Mouse (Mus musculus): Measurements from ENCODE around the gene Hist1h2bn.
A peak's percentile ranks its signal among the peaks of the same experiment; 100 is the strongest.
"Not testable (repeated sequence)": the region's sequence is repeated elsewhere in the genome, so short reads cannot be mapped to it uniquely, and the experiment has no call there.

Hist1h2bn gene

GRCm38 (mm10) chr13:21753524-21754285 lies at the start of gene Hist1h2bn, which contains the start of gene Hist1h2ak:
Gene Hist1h2bn (plus strand): TSS chr13:21754123.
Gene Hist1h2ak (minus strand): TSS chr13:21753827.
- DNase-seq: peak; percentile 84

DNA sequence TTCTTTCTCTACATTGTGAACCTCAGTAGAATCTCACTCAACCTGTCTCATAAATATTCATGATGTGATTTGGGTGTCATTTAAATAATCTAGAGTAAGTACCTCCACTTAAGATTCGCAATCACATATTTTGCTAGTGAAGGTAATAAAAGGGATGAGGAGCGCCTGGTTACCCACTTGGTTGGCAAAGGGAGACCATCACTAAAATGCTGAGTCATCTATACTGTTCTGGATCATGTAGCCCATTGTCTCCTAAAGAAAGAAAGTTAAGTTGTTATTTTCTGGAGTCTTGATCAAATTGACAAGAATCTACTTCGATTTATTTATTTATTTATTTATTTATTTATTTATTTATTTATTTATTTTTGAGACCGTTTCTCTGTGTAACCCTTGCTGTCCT lies 47.3 kb upstream of the Hist1h2bn start:
- no peak for DNase-seq

DNA sequence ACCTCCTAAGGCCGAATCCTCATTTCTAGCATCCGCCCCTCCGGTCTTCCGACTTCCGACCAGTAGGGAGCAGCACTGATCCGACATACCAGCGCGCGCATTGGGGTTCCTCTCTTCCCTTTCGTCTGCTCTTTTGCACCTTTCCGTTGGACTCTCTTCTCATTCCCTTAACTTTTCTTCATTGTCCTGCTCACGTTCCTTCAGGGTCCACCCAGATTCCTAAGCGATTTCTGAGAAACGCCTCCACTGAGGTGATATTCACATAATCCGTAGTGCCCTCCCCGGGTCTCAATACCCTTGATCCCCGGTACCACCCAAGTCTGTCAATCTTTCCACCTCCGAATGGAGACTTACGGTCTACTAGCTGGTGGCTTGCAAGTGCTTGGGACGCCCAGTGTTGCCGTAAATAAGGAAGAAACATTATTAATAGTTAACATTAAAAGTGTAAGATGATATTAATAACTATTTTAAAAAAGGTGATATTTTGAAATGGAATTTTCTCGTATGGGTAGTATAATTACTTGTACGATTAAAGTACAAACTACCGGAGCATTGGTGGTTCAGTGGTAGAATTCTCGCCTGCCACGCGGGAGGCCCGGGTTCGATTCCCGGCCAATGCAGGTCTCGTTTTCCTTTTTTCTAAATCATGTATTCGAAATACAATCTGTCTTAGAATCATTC lies 43.8 kb upstream of the Hist1h2bn start:
- peak; percentile 89 for DNase-seq

DNA sequence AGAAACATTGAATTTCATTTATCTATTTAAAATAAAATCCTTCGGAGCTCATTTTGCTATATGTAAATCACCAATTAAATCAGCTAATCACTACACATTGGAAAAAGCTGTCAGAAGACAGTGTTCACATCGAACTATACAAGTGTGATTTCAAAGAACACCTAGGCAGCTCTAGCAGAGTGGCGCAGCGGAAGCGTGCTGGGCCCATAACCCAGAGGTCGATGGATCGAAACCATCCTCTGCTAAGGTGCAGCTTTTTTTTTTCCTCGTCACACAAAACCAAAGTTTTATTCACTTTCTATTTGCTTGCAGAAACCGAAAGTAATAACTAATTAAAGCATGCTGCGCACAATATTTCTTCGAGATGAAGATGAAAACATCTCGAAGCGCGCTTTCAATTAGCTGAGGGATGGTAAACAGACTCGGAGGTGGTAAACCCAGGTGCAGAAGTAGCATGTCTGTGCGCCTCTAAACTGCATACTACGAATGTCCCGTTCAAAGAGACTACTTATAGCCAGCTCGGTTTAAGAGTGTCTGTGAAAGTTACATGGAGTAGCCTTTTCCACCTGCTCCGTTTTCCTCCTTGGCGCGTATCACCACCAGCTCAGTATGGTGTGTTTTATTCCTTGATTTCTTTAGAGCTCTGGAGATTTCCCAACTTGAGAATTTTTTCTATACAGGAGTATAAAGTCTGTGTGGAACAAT lies 43.0 kb upstream of the Hist1h2bn start:
- DNase-seq: peak; percentile 79

DNA sequence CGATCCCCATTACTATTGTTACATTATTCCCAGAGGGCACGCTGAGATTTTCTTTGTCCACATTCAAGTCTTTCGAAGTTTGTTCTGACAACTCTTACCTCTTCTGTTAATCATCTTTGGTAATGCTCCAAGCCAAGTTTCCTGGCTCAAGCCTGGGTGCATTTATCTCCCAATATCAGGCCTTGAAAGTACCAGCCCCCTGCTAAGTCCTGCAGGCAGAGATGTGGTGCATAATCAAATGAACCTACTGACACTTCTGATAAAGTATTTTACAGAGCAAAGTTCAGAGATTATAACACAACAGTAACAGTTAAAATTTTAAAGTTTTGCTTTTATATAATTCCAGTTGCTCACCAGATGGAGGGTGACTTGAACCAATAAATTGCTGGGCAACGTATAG lies 42.2 kb upstream of the Hist1h2bn start:
- no peak for DNase-seq

DNA sequence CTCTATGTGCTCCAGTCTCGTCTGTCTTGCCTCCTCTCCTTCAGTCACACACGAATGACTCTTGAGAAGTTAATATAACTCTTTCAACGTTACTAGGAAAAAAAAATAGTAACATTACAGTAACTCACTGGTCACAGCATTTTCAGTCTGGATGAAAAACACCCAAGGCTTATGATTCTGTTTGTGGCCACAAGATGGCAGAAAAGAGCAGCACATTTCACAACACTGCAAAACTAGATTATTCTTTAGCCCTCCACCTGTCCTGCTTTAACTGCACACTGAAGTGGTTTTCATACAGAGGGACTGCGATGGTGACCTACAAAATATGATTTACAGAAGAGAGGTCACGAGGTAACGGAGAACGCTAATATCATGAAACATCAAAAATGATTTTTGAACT lies 39.2 kb upstream of the Hist1h2bn start:
- DNase-seq: peak; percentile 74

DNA sequence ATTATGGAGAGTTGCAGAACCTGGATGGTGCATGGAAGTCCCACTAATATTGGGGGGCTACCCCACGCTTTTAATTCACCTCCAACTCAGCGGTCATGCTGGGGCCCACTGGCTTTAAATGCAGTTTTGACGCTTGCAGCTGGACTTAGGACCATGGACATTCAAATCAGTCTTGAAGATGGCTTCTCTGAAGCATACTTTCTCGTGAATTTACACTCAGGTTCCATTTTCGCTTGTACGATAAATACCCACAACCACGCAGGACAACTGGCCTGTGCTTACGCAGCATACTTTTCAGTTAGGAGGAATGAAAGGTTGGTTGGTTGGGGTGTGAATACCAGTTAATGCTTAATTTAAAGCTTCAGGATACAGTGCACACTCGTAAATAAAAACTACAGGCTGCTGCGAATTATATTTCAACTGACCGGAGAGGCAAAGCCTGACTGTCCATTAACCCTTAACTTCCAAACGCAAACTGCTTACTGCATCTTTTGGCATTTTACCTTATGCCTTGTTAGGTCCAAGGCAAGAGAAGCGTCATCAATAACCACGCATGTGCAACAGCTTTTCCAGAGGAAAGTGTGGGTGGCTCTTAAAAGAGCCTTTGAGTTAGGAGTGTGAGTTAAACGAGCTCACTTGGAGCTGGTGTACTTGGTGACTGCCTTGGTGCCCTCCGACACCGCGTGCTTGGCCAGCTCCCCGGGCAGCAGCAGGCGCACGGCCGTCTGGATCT lies 38.6 kb upstream of the Hist1h2bn start:
- DNase-seq: no peak

GRCm38 (mm10) chr13:21715864-21716539 lies 37.9 kb upstream of the Hist1h2bn start, which contains the start of the genes Hist1h2bl and Hist1h2ai:
Gene Hist1h2bl (minus strand): TSS chr13:21716143.
Gene Hist1h2ai (plus strand): TSS chr13:21716422.
- DNase-seq: peak; percentile 90

DNA sequence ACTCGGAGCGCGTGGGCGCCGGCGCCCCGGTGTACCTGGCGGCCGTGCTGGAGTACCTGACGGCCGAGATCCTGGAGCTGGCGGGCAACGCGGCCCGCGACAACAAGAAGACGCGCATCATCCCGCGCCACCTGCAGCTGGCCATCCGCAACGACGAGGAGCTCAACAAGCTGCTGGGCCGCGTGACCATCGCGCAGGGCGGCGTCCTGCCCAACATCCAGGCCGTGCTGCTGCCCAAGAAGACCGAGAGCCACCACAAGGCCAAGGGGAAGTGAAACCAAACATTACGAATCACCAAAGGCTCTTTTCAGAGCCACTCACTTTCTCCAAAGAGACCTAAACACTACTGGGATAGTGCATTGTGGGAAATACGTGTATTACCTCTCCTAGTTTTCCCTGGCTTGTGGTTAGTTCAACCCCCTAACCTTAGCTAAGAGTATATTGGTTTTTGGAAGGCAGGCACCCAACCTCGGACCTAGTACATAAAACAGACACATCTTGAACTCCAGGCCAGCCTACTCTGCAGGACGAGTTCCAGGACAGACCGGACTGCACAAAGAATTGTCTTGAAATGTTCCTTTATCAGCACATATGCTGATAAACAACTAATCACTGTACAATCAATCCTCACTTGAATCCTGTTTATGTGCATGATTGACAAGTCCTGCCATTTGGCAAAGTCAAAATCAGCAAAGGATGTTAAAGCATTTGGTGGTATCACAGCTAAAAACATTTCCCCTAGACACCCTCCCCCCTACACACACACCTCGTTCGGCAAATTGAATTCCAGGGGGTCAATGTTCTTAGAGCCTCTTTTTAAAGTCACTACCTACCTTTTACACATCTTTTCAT lies 37.2 kb upstream of the Hist1h2bn start:
- DNase-seq: not testable (repeated sequence)

DNA sequence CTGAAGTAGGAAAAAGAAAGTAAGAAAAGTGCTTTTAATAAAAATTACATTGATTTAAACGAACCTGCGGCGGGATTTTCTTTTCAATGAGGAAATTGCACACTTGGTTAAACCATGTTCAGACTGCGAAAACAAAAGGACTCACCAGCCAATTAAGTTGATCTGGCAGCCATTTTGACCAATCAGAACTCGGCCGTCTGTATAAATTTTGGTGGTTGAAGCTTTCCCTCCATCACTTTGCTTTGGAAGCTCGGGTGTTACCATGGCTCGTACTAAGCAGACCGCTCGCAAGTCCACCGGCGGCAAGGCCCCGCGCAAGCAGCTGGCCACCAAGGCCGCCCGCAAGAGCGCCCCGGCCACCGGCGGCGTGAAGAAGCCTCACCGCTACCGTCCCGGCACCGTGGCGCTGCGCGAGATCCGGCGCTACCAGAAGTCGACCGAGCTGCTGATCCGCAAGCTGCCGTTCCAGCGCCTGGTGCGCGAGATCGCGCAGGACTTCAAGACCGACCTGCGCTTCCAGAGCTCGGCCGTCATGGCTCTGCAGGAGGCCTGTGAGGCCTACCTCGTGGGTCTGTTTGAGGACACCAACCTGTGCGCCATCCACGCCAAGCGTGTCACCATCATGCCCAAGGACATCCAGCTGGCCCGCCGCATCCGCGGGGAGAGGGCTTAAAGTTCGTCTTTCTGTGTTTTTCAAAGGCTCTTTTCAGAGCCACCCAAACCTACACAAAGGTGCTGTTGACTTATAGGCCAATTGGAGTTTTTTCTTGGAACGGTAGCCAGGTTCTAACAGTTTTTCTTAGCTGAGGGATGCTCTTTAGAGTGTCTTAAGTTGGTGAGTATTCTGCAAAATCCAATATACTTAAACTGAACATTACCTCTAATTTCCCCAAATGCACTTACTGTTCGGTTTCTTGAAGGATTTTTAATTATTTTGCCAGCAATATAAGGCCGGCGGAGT lies 36.2 kb upstream of the Hist1h2bn start, which contains the start of gene Hist1h3h:
TSS of gene Hist1h3h (plus strand) at position 263 of the 961 bp plus-strand sequence.
- DNase-seq: peak; percentile 88

DNA sequence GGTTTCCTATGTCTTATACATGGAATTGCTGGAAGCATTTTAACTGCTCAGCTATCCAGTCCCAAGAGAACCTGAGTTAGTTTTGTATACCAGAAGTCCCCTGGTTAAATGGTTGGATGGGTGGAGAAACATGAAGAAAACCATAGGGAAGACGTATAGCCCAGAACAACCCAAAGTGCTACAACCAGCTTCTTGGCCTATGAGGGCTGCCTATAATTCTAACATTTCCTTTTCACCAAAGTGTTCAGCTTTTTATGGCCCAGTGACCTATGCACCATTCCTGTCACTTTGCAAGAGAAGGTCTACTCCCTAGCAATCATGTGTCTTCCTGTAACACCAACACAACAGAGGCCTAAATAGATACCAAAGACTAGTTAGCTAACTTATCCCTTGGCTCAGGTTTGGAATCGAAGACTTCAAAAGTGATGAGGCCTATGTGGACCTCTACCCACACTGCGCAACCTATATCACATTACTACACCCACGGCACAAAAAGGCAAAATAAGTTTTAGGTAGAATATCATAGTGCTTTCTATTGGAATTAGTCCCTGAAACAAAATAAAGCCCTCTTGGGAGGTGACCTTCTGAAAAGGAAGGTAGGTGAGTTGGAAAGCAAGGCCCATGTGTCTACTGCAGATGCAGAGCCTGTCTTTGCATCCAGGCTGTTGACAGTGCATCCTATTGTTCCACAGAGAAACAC lies 35.4 kb upstream of the Hist1h2bn start:
- DNase-seq: no peak

DNA sequence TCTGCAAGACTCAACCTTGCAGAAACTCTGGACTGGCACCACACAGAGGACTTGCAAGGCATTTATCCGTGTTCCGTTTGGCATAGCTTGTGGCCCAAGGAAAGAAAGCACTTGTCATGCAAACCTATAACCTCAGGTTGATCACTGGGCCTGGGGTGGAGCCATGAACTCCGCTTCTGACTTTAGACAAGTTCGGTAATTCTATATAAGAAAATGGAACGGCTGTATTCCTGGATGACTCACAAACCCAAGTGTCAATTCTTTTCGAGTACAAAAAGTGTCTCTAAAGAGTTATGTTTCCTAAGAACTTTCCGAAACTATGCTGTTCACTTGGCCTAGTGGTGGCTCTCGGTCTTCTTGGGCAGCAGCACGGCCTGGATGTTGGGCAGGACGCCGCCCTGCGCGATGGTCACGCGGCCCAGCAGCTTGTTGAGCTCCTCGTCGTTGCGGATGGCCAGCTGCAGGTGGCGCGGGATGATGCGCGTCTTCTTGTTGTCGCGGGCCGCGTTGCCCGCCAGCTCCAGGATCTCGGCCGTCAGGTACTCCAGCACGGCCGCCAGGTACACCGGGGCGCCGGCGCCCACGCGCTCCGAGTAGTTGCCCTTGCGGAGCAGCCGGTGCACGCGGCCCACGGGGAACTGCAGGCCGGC lies 32.7 kb upstream of the Hist1h2bn start:
- DNase-seq: not testable (repeated sequence)

- peak; percentile 75 for DNase-seq
Measured at GRCm38 (mm10) chr13:21721757-21722372, 32.1 kb upstream of the Hist1h2bn start, which contains the start of gene Hist1h2bm. Gene Hist1h2bm (plus strand): TSS chr13:21722044.

GRCm38 (mm10) chr13:21722373-21722925 lies 31.5 kb upstream of the Hist1h2bn start:
- DNase-seq: no peak

DNA sequence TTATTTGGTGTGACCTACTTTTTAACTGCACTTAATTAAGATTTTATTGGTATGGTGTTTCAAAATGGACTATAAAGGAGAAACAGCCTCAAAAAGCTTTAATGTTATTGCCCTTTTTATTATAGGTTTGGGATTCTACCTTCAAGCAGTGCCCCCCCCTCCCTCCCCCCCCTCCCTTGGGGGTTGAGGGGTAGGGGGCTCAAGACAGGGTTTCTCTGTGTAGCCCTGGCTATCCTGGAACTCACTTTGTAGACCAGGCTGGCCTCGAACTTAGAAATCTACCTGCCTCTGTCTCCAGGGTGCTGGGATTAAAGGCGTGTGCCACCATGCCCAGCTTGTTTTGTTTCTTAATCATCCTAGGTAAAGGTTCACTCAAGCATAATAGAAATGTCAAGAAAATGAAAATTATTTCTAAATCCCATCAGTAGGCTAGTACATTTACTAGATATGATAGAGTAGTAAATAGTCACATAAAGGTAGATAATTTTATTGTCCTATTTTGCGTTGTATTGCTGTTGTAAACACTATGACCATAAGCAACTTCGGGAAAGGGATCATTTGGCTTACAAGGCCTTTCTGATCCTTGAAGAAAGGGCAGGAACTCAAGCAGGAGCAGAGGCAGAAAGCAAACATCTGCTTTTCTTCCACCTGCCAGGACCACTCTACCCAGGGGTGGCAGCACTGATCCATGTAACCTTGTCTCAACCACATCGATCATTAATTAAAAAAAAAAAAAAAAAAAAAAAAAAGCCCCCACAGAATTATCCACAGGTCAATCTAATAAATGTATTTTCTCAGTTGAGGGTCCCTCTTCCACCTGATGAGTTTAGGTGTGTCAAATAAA lies 30.7 kb upstream of the Hist1h2bn start:
- no peak for DNase-seq

GRCm38 (mm10) chr13:21727948-21728572 lies 25.9 kb upstream of the Hist1h2bn start:
- DNase-seq: no peak

Measured in kidney, postnatal 14 days (tissue).